Mouse (Mus musculus) liver, embryonic 11.5 days (tissue): ENCODE measurements at regions not wholly inside any gene's neighbourhood (a gene's known extent, or its start where the extent isn't known, plus 50 kb on each side); places are given as distances from the start of the nearest gene placed in this dataset. TPM values are rescaled to one million over a fixed set of nuclear protein-coding genes. Genes with fewer than 3 reads are reported as not detected.

ENCODE experiments used
- microRNA-seq: library from miRNA; unstranded; fragments of <30 nt; microRNA quantifications from one replicate; pipeline ENCODE4, GENCODE M21; 2017; ENCODE audit warnings: borderline number of aligned reads

Small RNA genes lying in the stretch of these regions (microRNA-seq; reads per million reads assigned to microRNA genes)
- gene Gm24810: not detected
